Mouse (Mus musculus) cerebellum, adult (tissue): ENCODE data around the gene Snx17.
"Not testable (repeated sequence)": the region's sequence is repeated elsewhere in the genome, so short reads cannot be mapped to it uniquely, and the experiment has no call there.

Source experiments
- ATAC-seq: cut with Nextera tagmentation; 2 replicates; pipeline ENCODE4 v1.9.2; 2017; ENCODE audit warnings: mild to moderate bottlenecking, moderate library complexity, mixed read lengths; ENCODE audit not compliant: insufficient number of reproducible peaks, low FRiP score, low TSS enrichment

Gene Snx17

DNA sequence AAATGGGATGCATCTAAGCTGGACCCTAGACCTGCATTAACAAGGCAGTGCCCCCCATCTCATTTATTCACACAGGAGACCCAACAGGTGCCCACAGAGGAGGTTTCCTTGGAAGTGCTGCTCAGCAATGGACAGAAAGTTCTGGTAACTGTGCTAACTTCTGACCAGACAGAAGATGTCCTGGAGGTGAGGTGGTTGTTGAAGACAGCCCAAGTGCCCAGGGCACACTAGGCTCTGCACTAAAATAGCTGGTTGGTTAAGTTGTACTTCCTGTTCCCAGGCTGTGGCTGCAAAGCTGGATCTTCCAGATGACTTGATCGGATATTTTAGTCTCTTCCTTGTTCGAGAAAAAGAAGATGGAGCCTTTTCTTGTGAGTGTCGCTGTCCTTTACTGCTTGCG is 2.6 kb downstream of the Snx17 start:
- ATAC-seq, result no peak

DNA sequence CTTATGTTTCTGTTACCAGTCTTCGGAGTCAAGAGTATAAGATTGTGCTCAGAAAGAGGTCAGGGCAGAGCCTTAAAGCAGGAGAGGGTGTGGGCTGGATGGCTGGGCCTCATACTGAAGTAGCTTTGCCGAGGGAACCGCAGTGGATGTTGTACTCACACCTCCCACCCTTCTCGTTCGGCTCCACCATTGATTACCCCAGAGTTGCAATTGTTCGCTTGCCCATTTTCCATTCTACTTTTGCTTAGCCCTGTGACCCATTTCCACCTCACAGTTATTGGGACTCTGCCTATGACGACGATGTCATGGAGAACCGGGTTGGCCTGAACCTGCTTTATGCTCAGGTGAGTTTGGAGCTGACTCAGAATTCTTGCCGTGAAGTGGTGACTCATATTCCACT is 3.2 kb downstream of the Snx17 start:
- ATAC-seq, result no peak

DNA sequence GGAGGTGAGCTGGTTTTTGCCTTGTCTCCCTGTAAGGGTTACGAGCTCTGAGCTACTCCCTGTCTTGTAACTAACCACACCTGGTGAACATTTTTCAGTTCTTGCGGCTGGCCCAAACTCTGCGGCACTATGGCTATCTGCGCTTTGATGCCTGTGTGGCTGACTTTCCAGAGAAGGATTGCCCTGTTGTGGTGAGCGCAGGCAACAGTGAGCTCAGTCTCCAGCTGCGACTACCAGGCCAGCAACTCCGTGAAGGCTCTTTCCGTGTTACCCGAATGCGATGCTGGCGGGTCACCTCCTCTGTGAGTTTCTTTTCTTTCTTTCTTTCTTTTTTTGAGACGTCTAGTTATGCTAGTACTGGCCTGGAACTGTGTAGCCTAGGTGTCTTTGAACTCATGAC is 4.0 kb downstream of the Snx17 start:
- no peak for ATAC-seq

DNA sequence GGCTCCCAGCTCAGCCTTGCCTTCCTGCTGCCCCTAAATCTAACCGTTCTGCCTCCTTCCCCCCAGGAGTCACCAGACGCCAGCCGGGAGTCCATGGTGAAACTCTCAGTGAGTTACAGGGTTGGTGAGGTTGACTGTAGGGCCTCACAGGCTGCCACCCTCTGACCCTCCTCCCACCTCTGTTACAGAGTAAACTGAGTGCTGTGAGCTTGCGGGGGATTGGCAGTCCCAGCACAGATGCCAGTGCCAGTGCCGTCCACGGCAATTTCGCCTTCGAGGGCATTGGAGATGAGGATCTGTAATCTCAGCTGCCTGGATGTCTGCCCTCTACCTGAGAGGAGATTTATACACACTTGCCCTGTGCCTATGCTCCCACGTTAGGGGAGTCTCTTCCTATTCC is 5.1 kb downstream of the Snx17 start:
- no peak for ATAC-seq

DNA sequence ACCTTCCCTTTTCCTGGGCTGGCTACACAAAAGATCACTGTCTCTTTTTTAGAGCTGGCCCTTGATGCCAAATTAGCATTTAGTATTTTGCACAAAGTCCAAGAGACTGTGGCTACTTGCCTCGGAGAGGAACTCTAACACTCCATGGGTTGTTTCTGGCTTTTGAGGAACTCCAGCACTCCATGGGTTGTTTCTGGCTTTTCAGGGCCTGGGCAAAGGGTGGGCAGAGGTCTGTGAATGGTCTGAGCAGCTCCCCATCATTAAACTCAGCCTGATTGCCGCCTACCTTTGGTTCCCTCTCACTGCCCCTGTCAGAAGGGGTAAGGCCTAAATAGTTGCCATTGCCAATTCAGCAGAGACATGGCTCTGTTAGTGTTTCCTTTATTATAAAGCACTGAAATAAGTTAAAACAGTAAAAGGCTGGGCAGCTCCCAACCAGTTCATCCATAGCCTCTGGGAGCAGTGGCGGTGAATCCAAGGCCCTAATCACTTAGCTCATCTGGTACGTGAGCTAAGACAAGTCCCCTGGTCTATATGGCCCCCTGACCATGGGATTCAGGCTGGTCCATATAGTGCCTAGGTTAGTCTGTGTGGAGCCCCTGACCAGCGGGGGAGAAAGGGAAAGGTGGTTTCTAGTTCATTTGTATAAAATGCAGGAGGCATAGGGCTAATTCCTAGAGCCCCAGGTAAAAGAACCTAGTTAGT is 5.7 kb downstream of the Snx17 start:
- ATAC-seq, result no peak

DNA sequence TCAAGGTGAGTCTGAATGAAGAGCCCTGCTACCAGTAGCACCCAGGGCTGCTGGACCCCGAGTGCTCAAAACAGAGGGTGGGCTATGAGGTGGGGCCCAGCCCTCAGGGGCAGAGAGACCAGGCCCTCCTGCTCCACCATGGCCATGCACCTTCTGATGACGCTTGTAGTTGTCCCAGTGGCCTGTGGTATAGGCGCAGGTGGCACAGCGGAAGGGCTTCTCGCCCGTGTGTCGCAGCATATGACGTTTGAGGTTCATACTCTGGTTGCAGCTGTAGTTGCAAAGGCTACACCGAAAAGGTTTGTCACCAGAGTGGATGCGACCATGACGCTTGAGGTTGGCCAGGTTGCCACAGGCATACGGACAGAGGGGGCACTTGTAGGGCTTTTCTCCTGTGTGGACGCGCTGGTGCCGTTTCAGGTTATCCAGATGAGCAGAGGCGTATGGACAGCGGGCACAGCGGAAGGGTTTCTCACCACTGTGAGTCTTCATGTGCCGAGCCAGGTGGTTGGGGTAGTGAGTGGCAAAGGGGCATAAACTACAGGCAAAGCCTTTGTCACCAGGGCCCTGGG is 6.4 kb downstream of the Snx17 start:
- ATAC-seq, result no peak

DNA sequence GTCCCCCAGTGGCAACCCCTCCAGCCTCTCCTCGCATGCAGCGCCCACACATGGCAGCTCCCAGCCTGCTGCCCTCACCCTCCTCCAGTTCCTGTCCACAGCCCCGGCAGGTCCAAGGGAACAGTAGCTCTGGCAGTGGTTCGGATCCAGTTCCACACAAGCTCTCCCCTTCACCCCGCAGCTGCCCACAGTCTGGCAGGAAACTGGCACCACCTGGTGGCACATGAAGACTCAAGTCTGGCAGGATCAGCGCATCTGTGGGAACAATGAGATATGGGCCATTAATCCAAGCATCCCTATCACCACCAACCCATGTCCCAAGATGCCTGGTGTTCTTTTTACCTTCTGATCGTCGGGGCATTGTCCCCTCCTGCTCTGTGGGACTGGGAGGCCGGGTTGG is 6.9 kb downstream of the Snx17 start:
- no peak for ATAC-seq

DNA sequence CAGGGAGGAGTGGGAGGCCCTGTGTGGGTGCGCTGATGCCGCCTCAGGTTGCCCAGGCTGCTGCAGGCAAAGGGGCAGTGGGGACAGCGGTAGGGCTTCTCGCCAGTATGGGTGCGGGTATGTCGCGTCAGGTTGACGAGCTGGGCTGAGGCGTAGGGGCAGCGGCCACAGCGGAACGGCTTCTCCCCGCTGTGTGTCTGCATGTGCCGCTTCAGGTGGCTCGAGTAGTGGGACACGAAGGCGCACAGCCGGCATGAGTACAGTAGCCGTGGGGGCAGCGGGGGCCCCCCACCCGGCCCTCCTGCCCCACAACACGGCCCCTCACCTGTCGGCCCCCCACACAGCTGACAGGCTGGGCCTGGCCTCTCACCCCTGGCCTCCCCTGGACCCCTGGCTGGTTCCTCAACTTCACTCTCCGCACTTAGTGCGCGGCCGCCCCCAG is 7.3 kb downstream of the Snx17 start:
- no peak for ATAC-seq

DNA sequence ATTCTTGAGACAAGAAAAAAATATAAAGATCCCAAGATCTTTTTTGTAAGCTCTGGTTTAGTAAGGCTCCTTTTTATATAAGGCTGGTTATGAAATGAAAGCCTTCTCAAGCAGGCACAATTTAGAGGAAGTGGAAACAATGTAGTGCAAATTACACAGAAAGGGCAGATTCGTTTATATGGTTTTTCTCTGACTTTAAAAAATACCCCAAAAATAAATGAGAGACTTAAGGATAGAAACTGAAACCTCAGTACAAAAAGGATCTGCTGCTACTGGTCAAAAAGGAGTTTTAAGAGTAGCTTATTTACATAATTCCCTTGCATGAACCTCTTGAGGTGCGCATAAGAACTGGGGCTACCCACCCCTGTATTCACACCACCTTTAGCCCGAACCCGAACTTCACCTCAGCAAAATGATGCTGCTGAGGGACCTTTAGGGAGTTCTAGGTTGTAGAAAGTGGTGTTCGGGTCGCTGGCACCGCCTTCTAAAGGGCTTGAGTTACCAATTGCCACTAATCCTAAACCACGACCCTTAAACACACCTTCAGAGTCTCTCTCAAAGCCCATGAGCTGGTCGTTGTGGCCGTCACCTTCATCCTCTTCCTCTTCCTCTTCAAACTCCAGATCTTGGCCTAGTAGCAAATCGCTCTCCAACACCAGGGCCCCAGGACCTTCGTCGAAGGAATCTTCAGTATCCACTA is 8.2 kb downstream of the Snx17 start:
- no peak for ATAC-seq

DNA sequence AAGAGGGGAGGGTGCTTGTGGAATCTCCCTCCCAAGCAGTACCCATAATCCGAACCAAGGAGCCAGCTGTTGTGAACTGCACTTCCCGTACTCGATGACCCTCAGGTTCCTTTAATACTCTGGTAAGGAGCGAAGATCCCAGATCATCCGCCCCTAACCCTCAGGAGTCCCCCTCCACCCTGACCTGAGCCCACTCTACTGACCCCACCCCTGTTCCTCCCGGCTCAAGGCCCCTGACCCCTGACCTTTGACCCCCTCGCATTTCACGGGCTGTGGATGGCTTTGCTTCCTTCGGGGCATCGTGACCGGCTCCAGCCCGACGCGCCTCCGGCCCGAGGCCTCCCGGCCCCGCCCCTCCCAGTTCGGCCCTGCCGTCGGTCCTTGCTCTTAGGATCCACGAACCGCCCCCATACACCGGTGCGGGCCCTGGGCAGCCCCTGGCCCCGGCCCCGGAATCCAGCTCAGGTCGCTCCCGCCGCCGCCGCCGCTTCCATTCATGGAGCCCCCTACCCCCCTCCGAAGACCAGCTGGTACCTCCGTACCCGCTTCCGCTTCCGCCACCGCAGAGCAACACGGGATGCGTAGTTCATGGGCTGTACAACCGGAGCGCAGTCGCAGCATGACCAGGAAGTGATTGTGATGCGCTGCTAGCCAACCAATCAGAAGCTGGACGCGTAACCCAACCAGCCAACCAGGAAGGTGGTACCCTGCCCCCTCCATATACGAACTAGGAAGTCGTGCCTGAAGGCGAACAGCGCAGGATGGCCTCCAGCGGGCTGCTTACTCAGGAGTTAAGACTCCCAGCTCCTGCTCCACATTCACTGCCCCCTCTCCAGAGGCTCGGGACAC is 8.9 kb downstream of the Snx17 start, which contains the start of gene Zfp513:
TSS of gene Zfp513 (minus strand) at position 562 of the 849 bp plus-strand sequence.
- ATAC-seq, result peak; percentile 95

DNA sequence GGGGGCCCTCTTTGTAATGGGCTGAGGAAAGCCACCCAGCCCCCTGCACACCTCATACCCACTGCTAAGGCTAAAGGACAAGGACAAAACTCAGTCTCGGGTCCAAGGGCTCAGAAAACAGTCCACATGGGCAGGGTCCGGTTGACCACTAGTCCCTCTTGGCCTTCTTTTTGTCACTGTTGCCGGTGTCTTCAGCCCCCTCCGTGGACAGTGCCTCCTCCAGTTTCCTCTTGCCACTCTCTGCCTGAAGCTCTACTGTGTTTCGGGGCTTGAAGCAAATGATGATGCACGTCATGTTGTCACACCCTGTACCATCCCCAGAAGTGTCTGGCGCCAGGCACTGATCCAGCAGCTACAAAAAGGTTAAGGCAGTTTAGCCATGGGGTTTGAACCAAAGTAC is 9.9 kb downstream of the Snx17 start:
- ATAC-seq, result no peak

DNA sequence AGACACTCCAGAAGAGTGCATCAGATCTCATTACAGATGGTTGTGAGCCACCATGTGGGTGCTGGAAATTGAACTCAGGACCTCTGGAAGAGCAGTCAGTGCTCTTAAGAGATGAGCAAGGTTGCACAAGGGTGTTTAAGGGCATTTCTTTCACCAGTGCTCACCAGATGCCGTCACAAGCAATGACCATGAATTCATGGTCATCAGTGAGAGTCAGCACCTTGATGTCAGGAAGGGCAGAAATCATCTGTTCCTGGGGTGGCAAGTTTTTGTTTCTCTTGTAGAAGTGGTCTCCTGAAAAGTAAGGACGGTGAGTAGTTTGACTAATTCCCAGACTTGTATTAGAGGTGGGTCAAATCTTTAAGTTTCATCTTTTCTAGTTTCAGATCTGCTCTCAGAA is 10.8 kb downstream of the Snx17 start:
- no peak for ATAC-seq

DNA sequence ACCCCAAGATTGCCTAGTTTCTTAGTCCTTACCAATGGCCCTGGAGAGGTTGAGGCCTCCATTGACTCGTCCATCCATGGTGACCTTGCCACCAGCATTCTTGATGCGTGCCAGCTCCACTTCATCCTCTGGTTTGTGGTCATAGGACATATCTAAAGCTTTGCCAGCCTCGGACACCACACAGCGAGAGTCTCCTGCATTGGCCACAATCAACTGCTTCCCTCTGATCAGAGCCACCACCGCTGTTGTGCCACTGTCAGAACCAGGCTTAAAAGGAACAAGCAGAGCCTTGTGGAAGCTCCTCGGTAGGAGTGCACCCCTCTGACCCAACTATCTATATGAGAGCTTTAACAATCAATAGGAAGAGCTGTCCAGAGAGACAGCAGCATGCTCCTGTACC is 11.4 kb downstream of the Snx17 start:
- no peak for ATAC-seq

DNA sequence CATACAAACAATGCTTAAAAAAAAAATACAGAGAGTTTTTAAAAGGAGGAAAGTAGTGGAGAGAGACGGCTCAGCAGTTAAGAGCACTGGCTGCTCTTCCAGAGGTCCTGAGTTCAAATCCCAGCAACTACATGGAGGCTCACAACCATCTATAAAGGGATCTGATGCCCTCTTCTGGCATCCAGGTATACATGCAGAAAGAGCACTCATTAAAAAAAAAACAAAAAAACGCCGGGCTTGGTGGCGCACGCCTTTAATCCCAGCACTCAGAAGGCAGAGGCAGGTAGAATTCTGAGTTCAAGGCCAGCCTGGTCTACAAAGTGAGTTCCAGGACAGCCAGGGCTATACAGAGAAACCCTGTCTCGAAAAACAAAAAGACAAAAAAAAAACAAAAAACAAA is 23.5 kb downstream of the Snx17 start:
- ATAC-seq, result not testable (repeated sequence)

DNA sequence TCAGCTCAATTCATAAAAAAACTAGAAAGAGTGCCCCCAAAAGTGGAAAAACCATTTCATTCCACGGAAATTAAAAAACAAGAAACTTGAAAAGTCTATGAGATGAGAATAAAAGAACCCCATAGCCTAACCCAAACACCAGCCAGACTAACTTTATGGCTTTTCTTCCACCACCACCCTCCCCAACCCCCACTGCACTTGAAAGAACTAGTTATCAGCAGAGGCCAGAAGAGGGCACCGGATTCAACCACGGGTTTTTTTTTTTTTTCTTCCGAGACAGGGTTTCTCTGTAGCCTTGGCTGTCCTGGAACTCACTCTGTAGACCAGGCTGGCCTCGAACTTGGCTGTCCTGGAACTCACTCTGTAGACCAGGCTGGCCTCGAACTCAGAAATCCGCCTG is 25.3 kb downstream of the Snx17 start:
- ATAC-seq, result no peak

DNA sequence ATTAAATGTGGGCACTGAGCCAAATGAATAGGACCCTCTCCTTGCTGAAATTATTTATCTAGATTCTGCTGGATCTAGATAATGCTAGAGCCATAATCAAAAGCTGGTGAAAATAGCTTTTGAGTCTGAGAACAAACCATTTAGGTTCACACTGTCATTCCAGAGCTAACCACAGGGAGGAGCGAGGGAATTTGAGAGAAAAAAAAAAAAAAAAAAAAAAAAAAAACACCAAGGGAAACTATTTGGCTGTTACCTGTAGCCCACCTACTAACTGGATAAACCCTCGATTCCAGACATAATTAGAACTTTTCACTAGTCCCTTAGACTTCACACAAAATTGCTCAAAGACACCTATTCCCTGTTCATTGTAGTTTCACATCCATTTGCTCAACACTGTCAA is 26.0 kb downstream of the Snx17 start:
- ATAC-seq, result no peak

DNA sequence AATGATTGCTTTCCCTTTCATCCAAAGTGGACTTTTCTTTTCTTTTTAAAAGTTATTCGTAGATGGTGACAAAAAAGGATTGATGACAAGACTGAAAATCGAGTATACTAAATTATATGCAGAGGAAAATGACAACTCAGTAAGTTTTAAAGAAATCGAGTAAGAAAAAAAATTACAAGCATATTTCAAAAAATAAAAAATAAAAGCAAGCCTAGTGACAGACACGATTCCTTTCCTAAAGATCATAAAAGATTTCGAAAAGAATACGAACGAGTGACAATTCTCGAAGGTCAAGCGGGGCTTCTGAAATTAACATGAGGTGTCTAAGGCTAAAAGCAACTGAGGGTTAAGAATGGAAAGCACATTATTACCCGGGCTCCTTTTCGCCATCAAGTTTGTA is 26.4 kb downstream of the Snx17 start:
- no peak for ATAC-seq

DNA sequence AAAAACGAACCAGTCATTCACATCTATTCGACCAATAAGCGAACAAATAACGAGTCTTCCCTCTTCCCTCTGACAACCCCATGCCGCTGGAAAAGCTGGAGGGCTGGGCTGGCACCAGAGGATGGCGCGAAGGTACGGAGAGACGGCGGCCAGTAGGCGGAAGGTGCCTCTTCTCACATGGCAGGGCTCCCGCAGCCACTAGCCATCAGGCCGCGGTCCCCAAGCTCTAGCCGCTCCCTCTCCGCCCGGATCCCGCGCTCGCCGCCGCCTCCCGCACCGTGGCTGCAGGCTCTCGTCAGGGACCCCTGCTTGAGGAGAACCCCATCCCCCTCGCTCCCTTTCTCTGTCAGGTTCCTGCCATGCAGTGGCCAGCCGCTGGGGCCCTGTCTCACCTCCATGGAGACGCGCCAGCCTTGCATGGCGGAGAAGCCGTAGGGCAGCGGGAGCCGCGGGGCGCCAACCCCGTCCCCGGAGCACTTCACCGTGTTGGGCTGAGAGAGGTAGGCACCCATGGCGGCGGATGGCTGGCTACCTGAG is 27.0 kb downstream of the Snx17 start:
- peak; percentile 56 for ATAC-seq

DNA sequence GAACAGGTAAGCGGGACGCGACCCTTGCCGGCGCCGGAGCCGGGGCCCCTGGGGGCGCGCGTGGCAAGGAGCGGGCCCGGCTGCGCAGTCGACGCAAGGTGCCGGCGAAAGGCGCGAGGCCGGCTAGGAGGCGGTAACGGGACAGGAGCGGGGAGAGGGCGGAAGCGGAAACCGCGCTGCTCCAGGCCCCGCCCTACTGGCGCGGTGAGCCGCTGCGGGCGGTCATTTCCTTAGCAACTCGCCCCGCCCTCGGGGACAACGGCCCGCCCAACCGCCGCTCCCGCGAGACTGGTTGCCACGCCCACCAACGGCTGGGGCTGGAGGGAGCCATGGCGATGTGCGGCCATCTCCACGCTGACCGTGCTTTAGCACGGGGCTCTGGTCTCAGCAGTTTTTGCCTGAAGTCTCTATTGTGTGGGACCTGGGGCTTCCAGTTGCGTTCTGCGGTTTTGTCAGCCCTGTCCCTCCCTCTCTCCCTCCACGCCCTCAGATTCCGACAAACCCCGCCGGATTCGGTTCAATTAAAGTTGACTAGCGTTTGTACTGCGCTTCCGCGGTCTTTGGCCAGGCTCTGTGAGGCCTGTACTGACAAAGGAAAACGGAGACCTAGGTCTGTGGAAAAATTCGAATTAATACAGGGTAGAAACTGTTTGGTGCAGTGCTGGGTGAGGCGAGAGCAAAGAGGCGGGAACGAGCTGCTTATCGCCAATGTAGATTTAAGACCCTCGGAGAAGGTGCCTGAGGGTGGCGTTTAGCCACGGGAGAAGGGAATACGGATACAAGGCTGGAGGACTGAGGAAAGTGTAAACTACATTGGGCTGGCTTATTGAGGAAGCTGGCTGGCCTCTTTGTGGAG is 27.6 kb downstream of the Snx17 start, which contains the start of gene Ppm1g:
TSS of gene Ppm1g (minus strand) at position 240 of the 856 bp plus-strand sequence.
- peak; percentile 92 for ATAC-seq
